Mouse (Mus musculus): ENCODE data around the gene Tnfrsf13c. TPM values are rescaled to one million over a fixed set of nuclear protein-coding genes. Genes with fewer than 3 reads are reported as not detected.

Gene Tnfrsf13c
- polyA plus RNA-seq, 1 experiment: not detected

DNA sequence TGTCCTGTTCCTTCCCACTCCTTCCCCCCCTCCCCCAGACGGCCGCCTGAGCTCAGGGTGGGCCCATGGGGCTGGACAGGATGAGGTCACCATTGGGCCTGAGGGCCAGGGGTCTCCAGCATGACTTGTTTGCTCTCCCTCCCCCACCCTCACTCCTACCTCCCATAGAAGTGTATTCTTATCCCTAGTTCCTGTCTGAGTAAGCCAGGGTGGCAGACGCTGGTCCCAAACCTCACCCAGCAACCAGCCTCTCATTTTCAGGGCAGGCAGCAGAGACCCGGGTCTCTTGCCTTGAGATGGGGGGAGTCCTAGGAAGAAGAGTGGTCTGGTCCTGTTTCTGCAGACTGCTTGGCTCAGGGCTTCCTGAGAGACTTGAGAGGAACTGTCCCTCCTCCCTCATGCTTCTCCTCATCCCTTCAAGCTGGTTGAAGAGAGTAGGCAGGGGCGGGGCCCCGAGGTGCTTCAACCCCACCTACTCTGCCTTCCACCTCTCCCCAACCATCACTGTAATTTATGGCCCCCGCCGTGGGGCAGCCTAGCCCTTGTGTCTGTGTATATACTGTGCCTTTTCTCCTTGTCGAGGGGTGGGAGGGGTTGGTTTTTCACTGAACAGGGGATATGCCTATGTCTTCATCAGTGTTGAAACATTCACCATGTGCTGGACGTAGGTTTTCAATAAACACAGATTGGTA, 19.3 kb downstream of the Tnfrsf13c start:
- Histone ChIP-seq H3K4me1 (ENCODE audit: control insufficient read depth, insufficient read depth, insufficient read length, low read length) (no peaks in the 10 kb centered on the region), H3K4me3 (ENCODE audit: insufficient read depth, low read depth, low read length) (no peak overlapping the region), H3K27ac (replicated peaks; ENCODE audit: low read depth, low read length) (no peak overlapping the region)

DNA sequence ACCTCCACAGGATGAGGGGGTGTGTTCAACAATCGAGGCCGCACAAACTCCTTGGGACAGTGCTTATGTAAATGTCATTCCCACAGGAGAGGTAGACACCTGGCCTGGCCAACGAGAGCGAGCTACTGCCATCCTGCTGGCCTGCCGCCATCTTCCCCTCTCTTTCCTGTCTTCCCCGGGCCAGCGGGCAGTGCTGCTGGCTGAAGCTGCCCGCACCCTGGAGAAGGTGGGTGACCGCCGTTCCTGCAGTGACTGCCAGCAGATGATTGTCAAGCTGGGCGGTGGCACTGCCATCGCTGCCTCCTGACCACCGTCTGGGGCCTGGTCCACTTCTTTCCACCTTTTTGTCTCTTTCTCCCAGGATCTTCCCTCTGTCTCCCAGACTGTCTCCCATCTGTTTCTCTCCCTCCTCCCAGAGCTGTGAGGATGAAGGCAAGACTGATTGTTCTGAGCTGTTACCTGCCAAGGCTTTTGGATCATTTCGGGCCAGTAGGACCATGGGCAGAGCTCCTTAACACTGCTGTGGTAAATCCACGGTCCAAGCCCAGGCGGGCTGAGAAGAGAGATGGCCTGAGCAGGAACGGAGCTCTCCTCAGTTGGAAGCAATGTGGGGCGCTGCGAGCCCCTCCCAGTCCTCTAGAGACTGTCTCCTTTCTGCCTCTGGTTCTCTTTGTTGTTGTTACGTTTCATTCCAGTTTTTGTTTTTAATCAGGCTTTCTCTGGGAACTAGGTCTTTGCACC, 20.4 kb downstream of the Tnfrsf13c start:
- Histone ChIP-seq H3K4me1 (ENCODE audit: control insufficient read depth, insufficient read depth, insufficient read length, low read length) (no peaks in the 10 kb centered on the region), H3K27ac (replicated peaks; ENCODE audit: low read depth, low read length) (no peak overlapping the region)

DNA sequence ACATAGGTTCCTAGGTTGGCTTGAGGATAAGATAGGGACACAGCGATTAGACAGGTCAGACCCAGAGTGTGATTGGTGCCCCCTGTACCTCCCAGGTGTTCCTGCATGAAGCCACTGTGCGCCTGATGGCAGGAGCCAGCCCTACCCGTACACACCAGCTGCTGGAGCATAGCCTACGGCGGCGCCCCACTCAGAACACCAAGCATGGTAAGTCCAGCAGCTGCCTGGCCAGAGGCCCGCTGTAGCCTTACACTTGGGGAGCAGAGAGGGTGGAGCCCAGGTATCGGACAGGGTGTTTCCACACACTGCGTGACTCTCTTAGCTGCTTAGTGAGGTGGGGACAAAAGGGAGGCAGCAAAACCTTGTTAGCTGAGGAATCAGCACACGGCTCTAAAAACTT, 21.1 kb downstream of the Tnfrsf13c start:
- no peak overlapping the region for H3K4me3 ChIP-seq (ENCODE audit: insufficient read depth, low read depth, low read length)
- no peaks in the 10 kb centered on the region for H3K4me1 ChIP-seq (ENCODE audit: control insufficient read depth, insufficient read depth, insufficient read length, low read length)
- no peak overlapping the region for H3K27ac ChIP-seq (replicated peaks; ENCODE audit: low read depth, low read length)

More for the DNA sequence above, 20.4 kb downstream of the Tnfrsf13c start:
- H3K4me3 ChIP-seq (ENCODE audit: insufficient read depth, low read depth, low read length): no peak overlapping the region

DNA sequence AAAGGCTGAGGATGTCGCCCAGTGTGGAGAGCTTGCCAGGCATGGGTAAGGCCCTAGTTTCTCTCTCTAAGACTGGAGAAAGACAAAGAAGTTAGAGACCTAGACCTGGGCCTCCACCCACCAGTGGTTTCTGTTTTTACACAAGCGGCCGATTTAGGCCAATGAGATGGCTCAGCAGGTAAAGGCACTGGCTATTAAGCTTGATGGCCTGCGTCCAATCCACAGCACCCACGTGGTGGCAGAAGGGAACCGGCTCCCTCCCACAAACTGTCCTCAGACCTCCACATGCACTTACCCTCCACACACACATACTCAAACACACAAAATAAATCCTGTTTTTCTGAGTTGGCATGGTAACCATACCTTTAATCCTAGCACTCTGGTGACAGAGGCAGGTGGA, 22.1 kb downstream of the Tnfrsf13c start:
- H3K4me3 ChIP-seq (ENCODE audit: insufficient read depth, low read depth, low read length): no peak overlapping the region
- no peak overlapping the region for H3K27ac ChIP-seq (replicated peaks; ENCODE audit: low read depth, low read length)
- no peaks in the 10 kb centered on the region for H3K4me1 ChIP-seq (ENCODE audit: control insufficient read depth, insufficient read depth, insufficient read length, low read length)

DNA sequence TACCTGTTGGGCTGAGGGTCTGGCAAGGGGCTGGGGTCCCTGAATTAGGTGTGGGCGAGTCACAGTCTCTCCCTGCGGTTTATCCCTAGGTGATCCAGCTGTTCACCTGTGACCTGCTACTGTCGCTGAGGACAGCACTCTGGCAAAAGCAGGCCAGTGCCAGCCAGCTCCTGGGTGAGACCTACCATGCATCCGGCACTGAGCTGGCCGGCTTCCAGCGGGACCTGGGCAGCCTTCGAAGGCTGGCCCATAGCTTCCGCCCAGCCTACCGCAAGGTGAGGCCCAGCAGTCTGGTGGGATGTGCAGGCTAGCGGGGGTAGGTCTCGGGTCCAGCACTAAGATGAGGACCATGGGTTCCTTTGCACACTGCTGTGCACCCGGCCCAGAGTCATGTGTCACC, 24.6 kb downstream of the Tnfrsf13c start:
- Histone ChIP-seq H3K4me3 (ENCODE audit: insufficient read depth, low read depth, low read length) (no peak overlapping the region), H3K4me1 (ENCODE audit: control insufficient read depth, insufficient read depth, insufficient read length, low read length) (no peaks in the 10 kb centered on the region), H3K27ac (replicated peaks; ENCODE audit: low read depth, low read length) (no peak overlapping the region)

DNA sequence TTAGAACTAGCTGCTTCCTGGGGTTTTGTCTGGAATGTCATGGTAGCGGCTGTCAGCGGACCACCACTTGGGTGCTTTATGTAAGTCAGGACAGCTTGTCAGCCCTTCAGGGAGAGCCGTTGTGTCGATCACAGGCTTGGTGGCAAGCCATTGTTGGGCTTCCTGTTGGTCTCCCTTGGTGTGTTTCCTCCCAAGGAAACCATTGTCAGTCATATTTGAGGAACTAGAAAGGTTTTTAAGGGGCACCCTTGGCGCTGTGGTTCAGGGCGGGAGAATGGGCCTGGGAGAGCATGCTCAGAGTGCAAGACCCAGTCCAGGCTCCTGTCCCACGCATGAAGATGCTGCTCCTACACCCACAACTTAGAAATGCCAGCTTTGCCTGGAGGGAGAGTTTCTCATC, 25.8 kb downstream of the Tnfrsf13c start:
- Histone ChIP-seq H3K27ac (replicated peaks; ENCODE audit: low read depth, low read length) (no peak overlapping the region), H3K4me3 (ENCODE audit: insufficient read depth, low read depth, low read length) (no peak overlapping the region), H3K4me1 (ENCODE audit: control insufficient read depth, insufficient read depth, insufficient read length, low read length) (no peaks in the 10 kb centered on the region)

DNA sequence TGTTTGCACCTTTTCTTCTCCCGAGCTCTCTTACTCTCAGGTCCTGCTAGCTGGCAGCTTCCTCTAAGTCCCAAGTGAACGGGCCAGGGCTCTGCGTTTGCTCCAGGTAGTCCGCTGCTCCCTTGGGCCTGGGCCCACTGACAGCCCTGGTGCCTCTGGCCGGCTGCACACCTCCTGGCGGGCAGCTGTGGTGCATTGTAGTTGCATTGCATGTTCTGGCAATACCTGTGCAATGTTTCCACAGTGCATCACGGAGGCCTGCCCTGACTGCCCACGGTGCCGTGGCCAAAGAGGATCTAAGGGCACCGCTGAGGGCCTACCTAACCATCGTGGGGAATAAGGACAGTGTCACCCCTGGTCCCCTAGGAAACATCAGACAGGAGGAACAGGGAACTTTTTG, 26.2 kb downstream of the Tnfrsf13c start:
- Histone ChIP-seq H3K4me1 (ENCODE audit: control insufficient read depth, insufficient read depth, insufficient read length, low read length) (no peaks in the 10 kb centered on the region), H3K4me3 (ENCODE audit: insufficient read depth, low read depth, low read length) (no peak overlapping the region), H3K27ac (replicated peaks; ENCODE audit: low read depth, low read length) (no peak overlapping the region)

DNA sequence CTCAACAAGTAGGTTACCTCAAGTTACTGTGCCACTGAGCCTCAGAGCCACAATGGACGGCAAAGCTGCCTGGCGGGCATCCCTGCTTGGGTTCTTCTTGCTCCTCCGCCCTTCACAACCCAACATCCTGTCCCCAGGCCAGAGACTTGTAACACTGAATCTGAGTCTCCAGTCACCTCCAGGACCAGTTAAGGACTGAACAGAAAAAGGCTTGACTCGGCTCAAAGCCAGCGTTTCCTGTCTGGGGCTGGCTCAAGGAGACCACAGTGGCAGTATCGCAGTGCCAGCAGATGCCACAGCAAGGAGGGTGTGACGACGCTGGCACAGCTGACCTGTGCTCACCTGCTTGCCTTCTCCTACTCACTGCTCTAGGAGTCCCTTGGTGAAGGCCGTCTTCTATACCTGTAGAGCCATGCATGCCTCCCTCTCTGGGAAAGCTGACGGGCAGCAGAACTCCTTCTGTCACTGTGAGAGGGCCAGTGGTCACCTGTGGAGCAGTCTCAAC, 26.9 kb downstream of the Tnfrsf13c start:
- H3K27ac ChIP-seq (replicated peaks; ENCODE audit: low read depth, low read length): no peak overlapping the region
- no peak overlapping the region for H3K4me3 ChIP-seq (ENCODE audit: insufficient read depth, low read depth, low read length)
- no peaks in the 10 kb centered on the region for H3K4me1 ChIP-seq (ENCODE audit: control insufficient read depth, insufficient read depth, insufficient read length, low read length)

DNA sequence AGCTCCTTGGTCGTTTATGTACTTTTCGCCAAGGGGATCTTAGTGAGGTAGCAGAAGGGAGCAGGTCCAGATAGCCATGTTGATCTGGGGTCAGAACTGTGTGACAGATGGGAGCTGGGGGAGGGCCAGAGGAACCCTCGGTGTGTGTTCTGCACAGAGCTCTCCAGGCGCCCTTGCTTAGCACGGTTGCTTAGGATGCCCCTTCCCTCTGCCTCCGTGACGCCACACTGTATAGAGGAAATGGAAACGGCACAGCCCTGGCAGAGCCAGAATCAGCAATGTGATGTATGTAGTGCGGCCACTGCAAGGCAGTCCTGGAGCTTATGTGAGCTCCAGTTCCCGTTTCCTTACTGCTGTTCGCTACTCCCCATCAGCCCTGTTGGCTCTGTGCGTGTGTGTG, 27.9 kb downstream of the Tnfrsf13c start:
- H3K4me3 ChIP-seq (ENCODE audit: insufficient read depth, low read depth, low read length): no peak overlapping the region
- H3K27ac ChIP-seq (replicated peaks; ENCODE audit: low read depth, low read length): no peak overlapping the region
- H3K4me1 ChIP-seq (ENCODE audit: control insufficient read depth, insufficient read depth, insufficient read length, low read length): no peaks in the 10 kb centered on the region

DNA sequence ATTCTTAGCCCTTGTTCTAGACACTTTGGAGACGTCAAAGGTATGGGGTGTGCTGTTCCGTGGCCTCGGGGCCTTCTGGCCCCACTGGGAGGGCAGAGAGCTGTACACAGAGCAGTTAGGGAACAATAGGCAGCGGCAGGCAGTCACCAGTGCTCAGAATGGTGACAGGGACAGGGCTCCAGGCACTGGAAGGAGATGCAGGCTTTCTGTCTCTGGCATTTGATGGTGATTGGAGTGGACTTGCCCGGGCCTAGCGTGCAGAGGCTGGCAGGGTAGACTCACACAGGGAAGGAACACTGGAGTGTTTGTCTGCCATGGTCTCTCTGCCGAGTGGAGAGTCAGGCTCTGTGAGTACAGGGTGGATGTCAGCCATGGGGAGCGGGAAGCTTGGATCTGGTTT, 31.6 kb downstream of the Tnfrsf13c start:
- Histone ChIP-seq H3K4me3 (ENCODE audit: insufficient read depth, low read depth, low read length) (no peak overlapping the region), H3K27ac (replicated peaks; ENCODE audit: low read depth, low read length) (no peak overlapping the region), H3K4me1 (ENCODE audit: control insufficient read depth, insufficient read depth, insufficient read length, low read length) (no peaks in the 10 kb centered on the region)

DNA sequence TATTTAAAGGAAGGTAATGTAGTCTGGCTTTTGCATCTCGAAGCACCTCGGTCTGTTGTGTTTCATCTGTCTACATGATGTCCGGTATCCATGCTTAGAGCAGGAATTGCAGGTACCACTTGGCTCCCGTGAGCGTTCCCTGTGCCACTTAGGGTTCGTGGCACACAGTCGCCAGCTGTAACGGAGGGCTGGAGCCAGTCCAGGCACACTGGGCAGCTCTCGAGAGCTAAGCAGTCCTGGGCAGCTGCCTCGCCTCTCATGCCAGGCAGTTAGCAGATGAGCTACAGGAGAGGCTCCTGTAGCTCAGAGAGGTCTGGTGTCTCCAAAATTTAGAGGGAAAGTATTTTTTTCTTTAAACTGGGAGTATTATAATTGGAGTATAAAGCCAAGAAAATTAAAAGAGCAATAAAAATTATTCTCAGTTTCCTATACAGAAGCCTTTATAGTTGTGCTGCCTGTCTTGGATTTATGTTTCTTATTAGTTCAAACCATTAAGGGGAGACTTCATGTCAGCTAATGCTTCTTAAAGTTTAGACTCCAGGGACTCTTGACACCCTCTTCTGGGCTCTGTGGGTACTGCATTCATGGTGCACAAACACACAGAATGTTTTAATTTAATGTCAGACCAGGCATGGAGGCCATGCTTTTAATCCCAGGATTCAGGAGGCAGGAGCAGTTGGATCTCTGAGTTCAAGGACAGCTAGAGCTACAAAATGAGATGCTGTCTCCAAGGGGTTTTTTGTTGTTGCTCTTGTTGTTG, 35.5 kb downstream of the Tnfrsf13c start:
- Histone ChIP-seq H3K4me3 (ENCODE audit: insufficient read depth, low read depth, low read length) (no peak overlapping the region), H3K27ac (replicated peaks; ENCODE audit: low read depth, low read length) (no peak overlapping the region), H3K4me1 (ENCODE audit: control insufficient read depth, insufficient read depth, insufficient read length, low read length) (no peaks in the 10 kb centered on the region)

DNA sequence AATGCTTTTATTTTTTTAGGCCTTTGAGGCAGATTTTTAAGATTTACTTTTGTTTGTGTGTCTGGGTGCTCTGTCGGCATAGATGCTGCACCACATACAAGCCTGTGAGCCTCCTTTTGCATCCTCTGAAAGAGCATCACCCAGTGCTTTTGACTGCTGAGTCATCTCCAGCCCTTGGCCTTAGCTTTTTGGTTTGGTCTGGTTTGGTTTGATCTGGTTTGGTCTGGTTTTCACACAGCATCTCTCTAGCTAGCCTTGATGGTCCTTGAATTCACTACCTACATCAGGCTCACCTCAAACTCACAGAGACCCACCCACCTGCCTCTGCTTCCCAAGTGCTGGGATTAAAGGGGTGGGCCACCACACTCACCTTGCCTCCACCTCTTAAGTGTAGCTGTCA, 36.2 kb downstream of the Tnfrsf13c start:
- H3K27ac ChIP-seq (replicated peaks; ENCODE audit: low read depth, low read length): no peak overlapping the region

DNA sequence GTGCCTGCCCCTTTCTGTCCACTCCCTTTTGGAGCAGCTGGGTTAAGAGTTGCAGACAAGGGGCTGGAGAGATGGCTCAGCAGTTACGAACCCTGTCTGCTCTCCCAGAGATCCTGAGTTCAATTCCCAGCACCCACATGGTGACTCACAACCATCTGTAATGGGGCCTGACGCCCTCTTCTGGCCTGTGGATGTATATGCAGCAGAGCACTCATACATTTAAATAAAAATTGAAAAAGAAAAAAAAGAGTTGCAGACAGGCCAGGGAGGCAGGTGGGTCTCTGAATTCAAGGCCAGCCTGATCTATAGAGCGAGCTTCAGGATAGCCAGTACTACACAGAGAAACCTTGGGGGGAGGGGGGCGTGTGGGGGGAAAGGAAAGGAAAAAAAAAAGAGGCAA, 36.8 kb downstream of the Tnfrsf13c start:
- Histone ChIP-seq H3K27ac (replicated peaks; ENCODE audit: low read depth, low read length) (no peak overlapping the region), H3K4me3 (ENCODE audit: insufficient read depth, low read depth, low read length) (no peak overlapping the region), H3K4me1 (ENCODE audit: control insufficient read depth, insufficient read depth, insufficient read length, low read length) (no peaks in the 10 kb centered on the region)

More for the DNA sequence above, 36.2 kb downstream of the Tnfrsf13c start:
- no peaks in the 10 kb centered on the region for H3K4me1 ChIP-seq (ENCODE audit: control insufficient read depth, insufficient read depth, insufficient read length, low read length)
- no peak overlapping the region for H3K4me3 ChIP-seq (ENCODE audit: insufficient read depth, low read depth, low read length)

DNA sequence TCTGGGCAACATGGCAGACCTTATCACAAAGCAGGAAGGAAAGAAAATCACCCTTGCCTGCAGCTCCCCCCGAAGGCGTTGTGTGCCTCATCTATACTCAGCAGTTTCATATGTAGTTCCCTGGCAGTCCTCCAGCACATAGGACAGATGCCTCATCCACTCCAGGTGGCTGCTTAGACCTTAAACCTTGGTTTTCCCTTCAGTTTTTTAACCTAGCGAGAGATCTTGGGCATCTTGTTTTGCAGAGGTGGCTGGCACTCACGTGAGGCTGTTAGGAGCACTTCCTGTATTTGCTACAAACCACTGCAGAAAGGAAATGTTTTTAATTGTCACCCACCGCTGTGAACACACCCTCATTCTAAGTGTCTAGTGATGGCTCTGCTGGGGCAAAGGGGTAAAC, 37.2 kb downstream of the Tnfrsf13c start:
- no peak overlapping the region for H3K4me3 ChIP-seq (ENCODE audit: insufficient read depth, low read depth, low read length)
- H3K27ac ChIP-seq (replicated peaks; ENCODE audit: low read depth, low read length): no peak overlapping the region
- no peaks in the 10 kb centered on the region for H3K4me1 ChIP-seq (ENCODE audit: control insufficient read depth, insufficient read depth, insufficient read length, low read length)

DNA sequence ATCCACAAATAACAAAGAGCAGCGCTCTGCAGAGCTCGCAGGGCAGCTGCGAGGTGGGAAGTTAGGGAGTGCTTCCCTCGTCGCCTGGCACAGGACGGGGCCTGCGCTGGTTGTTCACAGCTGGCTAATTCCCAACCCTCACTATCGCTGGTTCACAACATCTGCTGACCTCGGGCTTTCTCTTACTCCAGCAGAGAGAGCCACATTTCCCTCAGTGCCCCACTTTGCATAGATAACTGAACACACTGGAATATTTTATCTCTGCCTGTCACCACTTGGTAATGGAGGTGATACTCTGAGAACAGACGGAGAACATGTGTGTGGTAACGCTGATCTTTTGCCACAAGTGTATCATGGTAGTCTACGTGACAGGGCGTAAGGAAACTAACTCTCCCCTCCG, 38.0 kb downstream of the Tnfrsf13c start:
- Histone ChIP-seq H3K4me3 (ENCODE audit: insufficient read depth, low read depth, low read length) (no peak overlapping the region), H3K27ac (replicated peaks; ENCODE audit: low read depth, low read length) (no peak overlapping the region), H3K4me1 (ENCODE audit: control insufficient read depth, insufficient read depth, insufficient read length, low read length) (no peaks in the 10 kb centered on the region)

All from brown adipose tissue, adult 24 weeks (tissue).